Mouse (Mus musculus) forebrain, postnatal 0 days (tissue): Measurements from ENCODE around the gene Ugt1a8. TPM values are rescaled to one million over a fixed set of nuclear protein-coding genes. Genes with fewer than 3 reads are reported as not detected.

Experiments
- ATAC-seq: fragments of 200-750 bp; cut with Nextera tagmentation; 2 replicates; pipeline ENCODE4 v1.8.0; 2017; ENCODE audit warnings: mild to moderate bottlenecking, moderate library complexity
- DNase-seq: peaks from one replicate; pipeline ENCODE4 v3.0.0-alpha.2; 2015
- H3K27ac ChIP-seq: fragments of 300-500 bp; sonication (generic); 2 replicates; pipeline ENCODE4 v1.5.1; 2014; ENCODE audit warnings: low read depth, mild to moderate bottlenecking, antibody characterized with exemption, low read length, moderate library complexity, mixed read lengths
- H3K27me3 ChIP-seq: fragments of 300-500 bp; sonication (generic); 2 replicates; pipeline ENCODE4 v1.6.1; 2014; ENCODE audit warnings: mild to moderate bottlenecking, low read length, mixed read lengths; ENCODE audit not compliant: insufficient read depth
- H3K36me3 ChIP-seq: fragments of 300-500 bp; sonication (generic); 2 replicates; pipeline ENCODE4 v1.6.1; 2014; ENCODE audit warnings: mild to moderate bottlenecking, moderate library complexity; ENCODE audit not compliant: insufficient read depth
- H3K4me1 ChIP-seq: fragments of 300-500 bp; sonication (generic); 2 replicates; pipeline ENCODE4 v1.6.1; 2014; ENCODE audit warnings: antibody characterized with exemption; ENCODE audit not compliant: insufficient read depth
- H3K4me2 ChIP-seq: fragments of 300-500 bp; sonication (generic); 2 replicates; pipeline ENCODE4 v1.6.1; 2014; ENCODE audit warnings: low read depth, mild to moderate bottlenecking, moderate library complexity
- H3K4me3 ChIP-seq: fragments of 300-500 bp; sonication (generic); 2 replicates; pipeline ENCODE4 v1.5.1; 2014; ENCODE audit warnings: low read depth, low read length, mixed read lengths
- H3K9ac ChIP-seq: fragments of 300-500 bp; sonication (generic); 2 replicates; pipeline ENCODE4 v1.6.1; 2014; ENCODE audit warnings: mild to moderate bottlenecking
- H3K9me3 ChIP-seq: fragments of 300-500 bp; sonication (generic); 2 replicates; pipeline ENCODE4 v1.6.1; 2016; ENCODE audit warnings: low read length
- CTCF ChIP-seq: sonication (generic); IDR thresholded peaks from 2 replicates; pipeline ENCODE4 v1.5.1; 2016; ENCODE audit warnings: antibody characterized with exemption, control low read depth, low read depth
- WGBS: fragments of 180-500 bp; shearing (Covaris S2); extraction: QIAGEN DNeasy Blood & Tissue Kit; methylation state at CpG from one replicate; pipeline ENCODE4 v1.1.7; 2014; 5-methylcytosine and 5-hydroxymethylcytosine counted together
- polyA plus RNA-seq: library from polyadenylated mRNA; unstranded; fragments of >200 nt; fragmentation: Nextera tagmentation; extraction: Ambion mirVana; gene quantifications from 2 replicates; pipeline ENCODE4 v1.2.1, GENCODE M21; 2015
- total RNA-seq: library from RNA; depleted of rRNA; stranded (reverse); fragments of >200 nt; gene quantifications from 2 replicates; pipeline ENCODE4 v1.2.3, GENCODE M21; 2014

Ugt1a8 gene
- total and polyA plus RNA-seq, 2 experiments from 2014 or later = not detected

GRCm38 (mm10) chr1:88260604-88261377 lies 173.2 kb downstream of the Ugt1a8 start:
- H3K9me3 ChIP-seq = peaks cover 23% of the 10 kb centered on the region
- H3K4me1 ChIP-seq = no peaks in the 10 kb centered on the region
- no peak for ATAC-seq
- 84% methylated on average over 10 of the region's 10 CpGs for WGBS
- no peak overlapping the region for H3K4me2 ChIP-seq
- DNase-seq = no peak
- no peaks in the 10 kb centered on the region for H3K27me3 ChIP-seq
- H3K9ac ChIP-seq = no peak overlapping the region
- H3K36me3 ChIP-seq = peaks cover 67% of the 10 kb centered on the region
- no peak overlapping the region for H3K27ac ChIP-seq
- H3K4me3 ChIP-seq = no peak overlapping the region
- 0 out of 2 replicates have a peak, but pooled peaks have one; percentile 4 for TF ChIP-seq CTCF

DNA sequence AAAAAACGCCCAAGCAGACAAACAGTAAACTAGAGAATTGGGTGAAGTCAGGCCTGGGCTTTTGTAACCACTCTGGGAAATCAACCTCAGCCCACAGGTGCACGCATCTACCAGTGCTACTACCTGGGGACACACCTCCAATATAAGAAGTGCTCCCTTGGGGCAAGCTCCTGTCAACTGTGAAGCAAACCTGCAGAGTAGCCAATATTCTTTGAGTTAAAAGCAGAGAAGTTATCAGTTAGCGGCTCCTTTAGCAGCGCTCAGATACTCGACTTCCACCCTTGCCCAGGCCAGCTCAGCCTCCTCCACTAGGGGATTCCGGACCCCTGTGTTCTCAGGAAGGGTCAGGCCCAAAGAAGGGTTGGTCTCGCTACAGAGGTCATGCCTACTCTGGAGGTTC lies 174.1 kb downstream of the Ugt1a8 start:
- Histone ChIP-seq H3K27me3 (no peaks in the 10 kb centered on the region), H3K9me3 (peaks cover 14% of the 10 kb centered on the region), H3K9ac (no peak overlapping the region), H3K4me3 (no peak overlapping the region), H3K27ac (no peak overlapping the region), H3K36me3 (peaks cover 77% of the 10 kb centered on the region), H3K4me1 (no peaks in the 10 kb centered on the region), H3K4me2 (no peak overlapping the region)
- peak; percentile 24 for TF ChIP-seq CTCF
- DNase-seq (no peak), ATAC-seq (no peak)
- 88% methylated on average over 7 of the region's 7 CpGs for WGBS

DNA sequence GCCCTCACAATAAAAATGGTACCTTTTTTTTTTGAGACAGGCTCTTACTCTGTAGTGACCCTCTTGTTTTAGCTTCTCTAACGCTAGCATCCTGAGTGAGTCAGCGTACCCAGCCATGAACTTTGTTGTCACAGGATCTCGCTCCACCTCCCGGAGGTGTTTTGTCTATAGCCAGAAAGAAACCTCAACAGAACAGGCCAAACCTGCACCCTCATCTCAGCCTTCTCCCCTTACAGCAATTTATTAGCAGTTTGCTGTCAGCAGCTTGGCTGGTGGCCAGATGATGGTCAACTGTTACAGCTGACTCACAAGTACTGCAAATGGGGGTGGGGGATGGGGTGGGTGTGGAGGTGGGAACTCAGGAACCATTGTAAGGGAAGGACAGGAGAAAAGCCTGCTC lies 174.6 kb downstream of the Ugt1a8 start:
- H3K27ac ChIP-seq = no peak overlapping the region
- peaks cover 8% of the 10 kb centered on the region for H3K9me3 ChIP-seq
- no peak overlapping the region for H3K4me2 ChIP-seq
- DNase-seq = peak; percentile 45
- no peak for ATAC-seq
- H3K9ac ChIP-seq = no peak overlapping the region
- TF ChIP-seq CTCF = no peak
- H3K27me3 ChIP-seq = no peaks in the 10 kb centered on the region
- H3K36me3 ChIP-seq = peaks cover 82% of the 10 kb centered on the region
- H3K4me3 ChIP-seq = no peak overlapping the region
- 81% methylated on average over 4 of the region's 4 CpGs for WGBS
- no peaks in the 10 kb centered on the region for H3K4me1 ChIP-seq

DNA sequence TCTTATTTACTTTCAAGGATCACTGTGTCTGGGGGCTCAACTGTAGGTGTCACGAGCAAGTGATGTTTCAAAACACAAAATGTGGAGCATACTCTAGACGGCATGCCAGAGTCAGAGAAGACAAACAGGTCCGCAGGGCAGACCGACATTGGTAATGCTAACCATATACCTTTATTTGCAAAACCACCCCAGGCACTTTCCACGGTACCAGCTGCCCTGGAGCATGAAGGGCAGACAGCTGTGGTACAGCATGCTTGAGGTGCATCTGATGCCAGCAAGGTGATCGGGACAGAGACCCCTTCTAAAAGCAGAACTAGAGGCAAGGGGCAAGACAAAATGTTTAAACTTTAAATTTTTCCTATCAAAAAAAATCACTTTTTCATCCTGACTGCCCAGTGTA lies 175.3 kb downstream of the Ugt1a8 start:
- no peak for ATAC-seq
- H3K36me3 ChIP-seq = peaks cover 89% of the 10 kb centered on the region
- no peak overlapping the region for H3K9ac ChIP-seq
- no peaks in the 10 kb centered on the region for H3K4me1 ChIP-seq
- no peaks in the 10 kb centered on the region for H3K27me3 ChIP-seq
- no peak overlapping the region for H3K4me2 ChIP-seq
- WGBS = 77% methylated on average over 6 of the region's 6 CpGs
- H3K9me3 ChIP-seq = peaks cover 1% of the 10 kb centered on the region; the same call in 1 of the 2 replicates
- H3K27ac ChIP-seq = no peak overlapping the region
- DNase-seq = no peak
- H3K4me3 ChIP-seq = no peak overlapping the region
- no peak for TF ChIP-seq CTCF

GRCm38 (mm10) chr1:88263778-88264177 lies 176.2 kb downstream of the Ugt1a8 start:
- H3K27me3 ChIP-seq = no peaks in the 10 kb centered on the region
- no peak overlapping the region for H3K27ac ChIP-seq
- H3K9me3 ChIP-seq = no peaks in the 10 kb centered on the region
- ATAC-seq = no peak
- H3K4me2 ChIP-seq = no peak overlapping the region
- TF ChIP-seq CTCF = no peak
- no peaks in the 10 kb centered on the region for H3K4me1 ChIP-seq
- WGBS = 93% methylated on average over 5 of the region's 5 CpGs
- no peak overlapping the region for H3K9ac ChIP-seq
- no peak overlapping the region for H3K4me3 ChIP-seq
- no peak for DNase-seq
- H3K36me3 ChIP-seq = peaks cover 97% of the 10 kb centered on the region

DNA sequence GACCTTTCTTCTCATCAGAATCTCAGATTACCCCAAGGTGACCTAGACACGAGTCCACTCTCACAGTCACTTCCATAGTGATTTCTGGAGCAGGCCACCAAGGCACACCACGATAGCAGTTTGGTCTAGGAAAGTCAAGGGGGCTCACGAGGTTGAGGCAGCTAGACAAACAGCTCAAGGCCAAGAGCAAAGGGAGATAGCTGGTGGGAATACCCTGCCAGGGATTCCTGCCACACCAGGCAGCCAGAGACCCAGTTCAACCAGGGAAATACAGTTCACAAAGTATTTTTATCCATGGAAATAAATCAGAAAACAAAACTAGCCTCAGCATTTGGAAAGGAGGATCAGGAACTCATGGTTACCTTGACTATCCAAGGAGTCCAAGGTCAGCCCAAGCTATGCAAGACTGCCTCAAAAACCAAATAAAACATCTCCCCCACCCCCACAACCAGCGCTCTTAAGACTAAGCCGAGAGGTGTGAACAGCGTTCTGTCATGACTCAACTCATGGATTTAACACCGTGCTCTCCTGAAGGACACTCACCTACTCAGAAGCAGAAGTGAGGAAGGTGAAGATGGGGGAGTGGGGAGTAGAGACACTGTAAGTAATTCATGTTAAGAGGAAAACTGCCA lies 176.7 kb downstream of the Ugt1a8 start:
- Histone ChIP-seq H3K4me2 (no peak overlapping the region), H3K36me3 (peaks cover 100% of the 10 kb centered on the region), H3K9me3 (no peaks in the 10 kb centered on the region), H3K9ac (no peak overlapping the region), H3K27ac (no peak overlapping the region), H3K27me3 (no peaks in the 10 kb centered on the region), H3K4me1 (no peaks in the 10 kb centered on the region), H3K4me3 (no peak overlapping the region)
- 90% methylated on average over 7 of the region's 7 CpGs for WGBS
- ATAC-seq (no peak), DNase-seq (no peak)
- no peak for TF ChIP-seq CTCF

DNA sequence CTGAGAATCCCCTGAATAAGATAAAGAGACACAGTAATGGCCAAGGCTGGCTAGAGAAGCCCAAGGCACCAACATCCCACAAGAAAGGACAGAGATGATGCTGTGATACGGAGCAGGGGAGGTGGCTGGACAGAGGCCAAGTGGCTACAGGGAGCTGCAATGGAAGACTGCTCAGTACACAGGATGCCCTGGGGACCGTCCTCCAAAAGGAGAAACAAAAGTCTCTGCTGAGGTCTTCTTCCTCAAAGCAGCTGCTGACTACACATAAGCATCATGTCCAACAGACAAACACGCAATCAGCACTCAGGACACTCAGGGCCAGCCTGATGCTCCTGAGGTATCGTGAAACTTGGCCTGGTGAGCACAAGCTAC lies 177.2 kb downstream of the Ugt1a8 start:
- Histone ChIP-seq H3K4me2 (no peak overlapping the region), H3K9ac (no peak overlapping the region), H3K36me3 (peaks cover 100% of the 10 kb centered on the region), H3K27ac (no peak overlapping the region), H3K4me1 (no peaks in the 10 kb centered on the region), H3K27me3 (no peaks in the 10 kb centered on the region), H3K4me3 (no peak overlapping the region), H3K9me3 (no peaks in the 10 kb centered on the region)
- 75% methylated on average over 4 of the region's 4 CpGs for WGBS
- no peak for TF ChIP-seq CTCF
- DNase-seq (no peak), ATAC-seq (no peak)
